24 mouse cellular contexts compared by ENCODE assay signal in the genomic region with DNA sequence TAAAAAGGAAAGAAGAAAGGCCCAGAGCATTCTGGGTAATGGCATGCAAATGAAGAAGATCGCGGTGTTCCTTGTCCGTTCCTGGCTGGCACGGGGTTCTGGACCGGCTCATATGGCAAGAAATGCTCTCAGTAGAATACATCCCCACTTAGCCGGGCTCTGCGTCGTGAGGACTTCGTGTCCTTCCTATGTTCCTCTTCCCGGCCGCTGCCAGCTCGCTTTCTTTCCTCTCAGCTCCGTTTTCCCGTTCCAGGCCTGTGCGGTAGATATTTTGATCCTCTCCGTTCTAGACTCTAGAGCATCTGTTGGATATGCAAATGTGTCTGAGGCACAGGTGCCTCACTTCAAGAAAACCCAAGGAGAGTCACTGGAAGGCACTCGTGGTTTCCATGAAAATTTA. TPM values are rescaled to one million over a fixed set of nuclear protein-coding genes. Genes with fewer than 3 reads are reported as not detected.
DNase-seq lines count a peak whose midpoint lies in the region; ATAC-seq and TF ChIP-seq lines count a peak whose summit lies in the region.
"Had no signal": no experiment of that assay in that cellular context is flagged by ENCODE, and none has a peak within 500 bp of the region (broad histone marks: within the 10 kb centered on the region; RNA-seq: fewer than 3 reads in every experiment).

No protein-coding gene starts in this region.

- WGBS in liver, embryonic 13.5 days (ENCODE audit: insufficient replicate concordance) = 69% methylated on average over 17 of the region's 17 CpGs

- no peaks in the 10 kb centered on the region for H3K27me3 ChIP-seq in erythroblast, embryonic 14.5 days (ENCODE audit: control insufficient read depth)
- no peaks in the 10 kb centered on the region for H3K27me3 ChIP-seq in ES-Bruce4 (ENCODE audit: control insufficient read depth, insufficient read depth, low read length, poor library complexity, severe bottlenecking)
- no peaks in the 10 kb centered on the region for H3K27me3 ChIP-seq in liver, embryonic 13.5 days
- H3K27me3 ChIP-seq: CH12.LX; embryonic facial prominence, embryonic 13.5 days; forebrain, embryonic 12.5 days; hindbrain, embryonic 15.5 days; midbrain, embryonic 13.5 days had no signal

- H3K9me3 ChIP-seq in erythroblast, embryonic 14.5 days (ENCODE audit: control insufficient read depth, low read length) = no peaks in the 10 kb centered on the region
- no peaks in the 10 kb centered on the region for H3K9me3 ChIP-seq in ES-Bruce4 (replicated peaks; ENCODE audit: control insufficient read depth, insufficient read depth, low read length, poor library complexity, severe bottlenecking)
- H3K9me3 ChIP-seq in liver, embryonic 13.5 days (replicated peaks) = no peaks in the 10 kb centered on the region
- H3K9me3 ChIP-seq: embryonic facial prominence, embryonic 13.5 days; forebrain, embryonic 12.5 days; hindbrain, embryonic 15.5 days; midbrain, embryonic 13.5 days had no signal

- no peak for TF ChIP-seq CTCF in ES-Bruce4 (IDR thresholded peaks at IDR 0.05; ENCODE audit: low read depth, low read length)

- no peak for TF ChIP-seq POLR2A in ES-Bruce4 (IDR thresholded peaks at IDR 0.05; ENCODE audit: insufficient read depth, low read length)

- intact Hi-C loops in left cerebral cortex, postnatal 4 days (cut with DNase I) = no loop called here

- H3K4me3 ChIP-seq in erythroblast, embryonic 14.5 days (replicated peaks) = peak overlapping the region; percentile 10
- H3K4me3 ChIP-seq in ES-Bruce4 (ENCODE audit: low read depth, low read length) = peak overlapping the region; percentile 5; the same call in 1 of the 2 replicates
- H3K4me3 ChIP-seq in liver, embryonic 13.5 days (replicated peaks) = peak overlapping the region; percentile 7; the same call in 1 of the 2 replicates
- H3K4me3 ChIP-seq: embryonic facial prominence, embryonic 13.5 days; forebrain, embryonic 12.5 days; hindbrain, embryonic 15.5 days; midbrain, embryonic 13.5 days had no signal

- no peaks in the 10 kb centered on the region for H3K36me3 ChIP-seq in erythroblast, embryonic 14.5 days (ENCODE audit: control insufficient read depth)
- H3K36me3 ChIP-seq in ES-Bruce4 (ENCODE audit: control insufficient read depth, insufficient read depth, low read length, poor library complexity, severe bottlenecking) = no peaks in the 10 kb centered on the region
- H3K36me3 ChIP-seq in liver, embryonic 13.5 days = no peaks in the 10 kb centered on the region
- H3K36me3 ChIP-seq: embryonic facial prominence, embryonic 13.5 days; forebrain, embryonic 12.5 days; hindbrain, embryonic 15.5 days; midbrain, embryonic 13.5 days had no signal

- peak; percentile 47 to 58 for DNase-seq in left cerebral cortex, adult 18-20 months (ENCODE audit: low spot score in 2 of 2)
- DNase-seq in left cerebral cortex, postnatal 4 days = no peak
- no peak for DNase-seq in liver, embryonic 13.5 days
- DNase-seq in adrenal gland, adult (ENCODE audit: inconsistent age in 2 of 2, low spot score in 1 of 2) = no peak
- no peak for DNase-seq in spleen, postnatal 10 days (ENCODE audit: low spot score in 2 of 2)
- DNase-seq: adrenal gland, adult 8-10 months; cerebellum, adult 18-20 months; heart, adult 18-20 months; heart, postnatal 10 days; kidney, adult 11 months; kidney, postnatal 14 days; lung, adult 2 months; thymus, adult 2 months had no signal

- H3K27ac ChIP-seq in ES-Bruce4 (ENCODE audit: insufficient read depth, low read length) = no peak overlapping the region
- H3K27ac ChIP-seq in liver, embryonic 13.5 days = 0 out of 2 replicates have a peak overlapping the region, but pooled peaks have one; percentile 1
- H3K27ac ChIP-seq: embryonic facial prominence, embryonic 13.5 days; forebrain, embryonic 12.5 days; hindbrain, embryonic 15.5 days; macrophage; midbrain, embryonic 13.5 days had no signal

- H3K4me2 ChIP-seq in liver, embryonic 13.5 days = peak overlapping the region; percentile 25; the same call in 1 of the 2 replicates
- H3K4me2 ChIP-seq: embryonic facial prominence, embryonic 13.5 days; forebrain, embryonic 12.5 days; hindbrain, embryonic 15.5 days; midbrain, embryonic 13.5 days had no signal

- no peak for TF ChIP-seq EP300 in ES-Bruce4 (IDR thresholded peaks at IDR 0.05; ENCODE audit: insufficient read depth, low read depth, low read length)

- ATAC-seq in erythroblast, adult 5-6 weeks (replicated peaks; ENCODE audit: low FRiP score, poor library complexity, severe bottlenecking) = no peak
- ATAC-seq in liver, embryonic 13.5 days (ENCODE audit: low read depth) = no peak
- ATAC-seq: midbrain, embryonic 13.5 days had no signal

- H3K9ac ChIP-seq in ES-Bruce4 (ENCODE audit: low read depth, poor library complexity, severe bottlenecking) = peak overlapping the region; percentile 37
- H3K9ac ChIP-seq in liver, embryonic 13.5 days = no peak overlapping the region; the same call in 1 of the 2 replicates
- H3K9ac ChIP-seq: embryonic facial prominence, embryonic 13.5 days; forebrain, embryonic 12.5 days; hindbrain, embryonic 15.5 days; midbrain, embryonic 13.5 days had no signal

- peaks cover 12% of the 10 kb centered on the region for H3K4me1 ChIP-seq in erythroblast, embryonic 14.5 days (ENCODE audit: control insufficient read depth)
- H3K4me1 ChIP-seq in ES-Bruce4 (ENCODE audit: control insufficient read depth, insufficient read depth, low read length) = peaks cover 9% of the 10 kb centered on the region
- peaks cover 18% of the 10 kb centered on the region for H3K4me1 ChIP-seq in liver, embryonic 13.5 days (replicated peaks)
- H3K4me1 ChIP-seq: hindbrain, embryonic 15.5 days had no signal

RNA-seq across cellular contexts. Expression of gene Smndc1, which starts 24.8 kb away (rescaled TPM):
- 5.3 and 6.5 TPM in 2 replicates for polyA plus RNA-seq in erythroblast, embryonic 14.5 days (2012)
- 17.5 and 29.0 TPM in 2 replicates for total RNA-seq in erythroblast, adult 5-6 weeks (2015; ENCODE audit: low replicate concordance)
- total RNA-seq in erythroblast, adult 5-6 weeks (2017; ENCODE audit: low replicate concordance) = 17.3 and 18.9 TPM in 2 replicates
- 10 to 100 TPM; 36.8 to 39.2 TPM for total RNA-seq in left cerebral cortex, adult 18-20 months (2021)
- total RNA-seq in left cerebral cortex, postnatal 4 days (2021) = 10 to 100 TPM; 38.6 to 45.1 TPM
- 72.0 and 77.6 TPM in 2 replicates for polyA plus RNA-seq in ES-Bruce4 (2011; ENCODE audit: insufficient read depth, insufficient read length, low read depth, missing spikeins)
- 28.0 and 31.0 TPM in 2 replicates for polyA plus RNA-seq in liver, embryonic 13.5 days (2015; fragmentation: Nextera tagmentation; extraction: Ambion mirVana)

RNA-seq across cellular contexts. Expression of gene Gm10197, which starts 43.6 kb away (rescaled TPM):
- not detected in 2 replicates for polyA plus RNA-seq in erythroblast, embryonic 14.5 days (2012)
- not detected in 2 replicates for total RNA-seq in erythroblast, adult 5-6 weeks (2015; ENCODE audit: low replicate concordance)
- not detected in 2 replicates for total RNA-seq in erythroblast, adult 5-6 weeks (2017; ENCODE audit: low replicate concordance)
- not detected for total RNA-seq in left cerebral cortex, adult 18-20 months (2021)
- not detected for total RNA-seq in left cerebral cortex, postnatal 4 days (2021)
- polyA plus RNA-seq in ES-Bruce4 (2011; ENCODE audit: insufficient read depth, insufficient read length, low read depth, missing spikeins) = not detected in 2 replicates
- polyA plus RNA-seq in liver, embryonic 13.5 days (2015; fragmentation: Nextera tagmentation; extraction: Ambion mirVana) = not detected in 2 replicates
- total RNA-seq: adrenal gland, adult 8-10 months; gastrocnemius, adult 18-20 months; heart, adult 18-20 months; heart, postnatal 10 days had no signal
- polyA plus RNA-seq: cortical plate, adult 2 months; embryonic facial prominence, embryonic 13.5 days; hindbrain, embryonic 15.5 days; lung, adult 2 months; macrophage; midbrain, embryonic 13.5 days; thymus, adult 2 months had no signal

Comparison
In these comparisons a context has a peak if more than half of its experiments do, and no peak if none do; other contexts are left out.
1. DNase-seq: peak in left cerebral cortex, adult 18-20 months (2 of 2); none in left cerebral cortex, postnatal 4 days (single experiment), liver, embryonic 13.5 days (single experiment), adrenal gland, adult (0 of 2) and spleen, postnatal 10 days (0 of 2).
2. Peak in every context shown above with its lines, with median percentiles within 50 percentile points of each other: H3K4me3 ChIP-seq.